Mouse (Mus musculus): ENCODE measurements around the gene Gm17324.
"Not testable (repeated sequence)": the region's sequence is repeated elsewhere in the genome, so short reads cannot be mapped to it uniquely, and the experiment has no call there.

The Gm17324 gene

DNA sequence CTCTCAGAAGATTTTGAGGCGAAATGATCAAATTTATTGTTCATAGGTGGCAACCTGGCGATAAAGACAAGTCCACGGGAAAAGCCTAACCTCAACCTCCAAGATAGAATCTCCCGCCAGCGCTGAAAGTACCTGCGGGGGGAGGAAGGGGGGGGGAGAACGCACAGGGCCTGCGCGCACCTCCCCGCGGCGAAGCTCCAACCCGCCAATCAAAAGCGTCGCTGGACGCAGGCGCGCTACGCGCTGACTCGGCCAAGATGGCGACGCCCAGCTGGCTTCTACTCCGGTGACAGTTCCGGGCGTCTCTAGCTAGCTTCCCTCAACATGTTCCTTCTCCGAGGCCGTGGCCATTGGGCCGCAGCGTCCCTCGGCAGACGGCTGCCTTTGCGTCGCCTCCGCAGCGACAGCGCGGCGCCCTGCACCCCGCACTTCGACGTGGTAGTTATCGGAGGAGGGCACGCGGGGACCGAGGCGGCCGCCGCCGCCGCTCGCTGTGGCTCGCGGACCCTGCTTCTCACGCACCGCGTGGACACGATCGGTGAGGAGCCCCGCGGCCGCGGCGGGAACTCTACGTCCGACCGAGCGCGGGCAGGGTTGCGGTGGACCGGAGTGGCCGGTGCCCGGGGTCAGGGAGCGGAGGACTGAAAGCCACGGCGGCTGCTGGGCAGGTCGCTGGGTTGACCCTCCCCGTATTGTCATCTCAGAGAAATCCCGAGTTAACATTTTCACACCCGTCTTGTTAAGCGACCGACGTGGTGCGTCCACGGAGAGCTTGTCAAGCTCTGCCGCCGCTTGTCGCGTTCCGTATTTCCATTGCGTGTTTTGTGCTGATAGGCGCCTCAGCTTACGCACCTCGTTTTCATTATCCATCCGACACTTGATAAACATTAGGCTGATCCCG, at the start of gene Gm17324, which contains the start of gene Mto1:
Gm17324 (minus strand) TSS at position 814 of the 901 bp plus-strand sequence.
Mto1 (plus strand) TSS at position 236 of the 901 bp plus-strand sequence.
- DNase-seq (ENCODE audit: extremely low read depth, low read depth, low spot score), result no peak

DNA sequence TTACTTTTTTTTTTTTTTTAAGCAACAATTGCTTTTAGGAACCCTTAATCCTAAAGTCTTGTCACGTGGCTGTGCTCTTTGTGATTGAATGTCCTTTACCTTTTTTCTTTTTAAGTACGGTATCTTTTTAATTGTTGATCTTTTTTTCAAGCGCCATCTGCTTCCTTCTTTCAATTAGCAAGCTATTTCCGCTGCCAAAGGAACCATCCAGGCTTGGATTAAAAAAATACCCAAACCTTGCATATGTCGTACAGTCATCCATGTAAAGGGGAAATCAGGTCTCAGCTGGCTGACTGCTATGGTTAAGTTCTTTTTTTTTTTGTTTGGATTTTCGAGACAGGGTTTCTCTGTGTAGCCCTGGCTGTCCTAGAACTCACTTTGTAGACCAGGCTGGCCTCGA, 44.6 kb upstream of the Gm17324 start:
- DNase-seq (ENCODE audit: extremely low read depth, low read depth, low spot score), result no peak

DNA sequence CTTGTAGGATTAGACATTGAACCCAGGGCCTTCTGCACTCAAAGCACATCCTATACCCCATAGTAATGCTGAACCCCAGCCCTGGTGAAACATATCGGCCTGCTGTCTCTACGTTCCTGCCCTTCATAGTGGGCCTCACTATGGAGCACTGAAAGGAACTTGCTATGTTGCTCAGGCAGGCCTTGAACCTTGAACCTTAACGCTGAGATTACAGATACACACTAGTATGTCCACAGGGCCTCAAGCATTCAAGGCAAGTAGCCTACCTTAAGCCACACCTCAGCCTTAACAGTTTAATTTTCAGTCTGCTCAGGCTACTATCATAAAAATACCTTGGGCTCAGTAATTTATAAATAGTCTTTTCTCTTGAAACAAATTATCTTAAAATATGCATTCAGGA, 43.7 kb upstream of the Gm17324 start:
- DNase-seq (ENCODE audit: extremely low read depth, low read depth, low spot score), result no peak

DNA sequence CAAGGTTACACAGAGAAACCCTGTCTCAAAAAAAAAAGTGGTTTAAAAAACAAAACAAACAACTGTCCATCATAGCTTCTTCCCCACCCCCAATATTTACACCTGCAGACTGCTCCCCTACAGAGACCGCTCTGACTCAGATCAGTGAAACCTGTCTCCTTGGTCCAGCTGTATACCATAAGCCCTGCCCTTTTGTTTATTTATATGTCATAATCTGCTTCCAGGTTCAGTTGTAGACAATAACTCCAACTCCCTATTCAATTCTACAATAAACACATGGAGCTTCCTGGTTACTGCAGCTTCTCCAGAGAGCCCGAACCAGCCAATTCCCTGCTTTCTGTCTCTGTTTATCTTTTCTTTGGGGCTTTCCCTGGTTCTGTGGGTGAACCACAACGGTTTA, 42.6 kb upstream of the Gm17324 start:
- no peak for DNase-seq (ENCODE audit: extremely low read depth, low read depth, low spot score)

DNA sequence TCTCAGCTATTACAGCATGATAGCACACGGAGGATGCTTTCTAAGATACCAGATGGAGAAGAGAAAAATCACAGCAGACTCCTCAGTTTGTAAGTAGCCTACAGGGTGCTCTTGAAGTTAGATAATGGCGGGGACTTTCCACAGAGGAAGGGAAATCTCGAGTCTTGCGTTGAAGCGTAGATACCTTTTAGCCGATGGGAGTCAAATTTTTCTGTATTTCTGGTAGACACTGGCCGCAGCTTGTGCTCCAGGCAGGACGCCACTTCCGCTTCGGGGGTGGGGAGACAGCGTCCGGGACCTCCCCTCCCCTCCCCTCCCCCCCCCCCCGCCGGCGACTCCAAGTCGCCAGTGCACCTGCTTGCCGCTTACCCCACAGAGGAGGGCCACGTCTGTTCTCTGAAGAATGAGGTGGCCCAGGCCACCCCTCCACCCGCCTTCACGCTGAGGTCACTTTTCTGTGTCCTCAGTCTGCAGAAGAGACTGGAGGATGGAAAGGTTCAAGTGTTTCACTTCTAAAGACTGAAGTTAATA, 40.4 kb upstream of the Gm17324 start, which contains the start of gene Eef1a1:
Eef1a1 (minus strand) TSS at position 262 of the 531 bp plus-strand sequence.
- no peak for DNase-seq (ENCODE audit: extremely low read depth, low read depth, low spot score)

DNA sequence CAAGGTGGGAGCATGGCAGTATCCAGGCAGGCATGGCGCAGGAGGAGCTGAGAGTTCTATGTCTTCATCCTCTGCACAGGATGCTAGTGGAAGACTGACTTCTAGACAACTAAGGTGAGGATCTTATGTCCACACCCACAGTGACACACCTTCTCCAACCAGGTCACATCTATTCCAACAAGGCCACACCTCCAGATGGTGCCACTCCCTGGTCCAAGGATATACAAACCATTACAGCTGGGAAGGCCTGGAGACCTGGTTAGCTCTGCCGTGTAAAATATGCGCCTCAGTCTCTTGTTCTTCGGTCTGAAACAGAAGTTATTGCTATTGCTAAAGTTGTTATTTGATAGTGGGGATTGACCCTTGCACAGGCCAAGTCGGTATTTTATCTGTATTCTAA, 39.4 kb upstream of the Gm17324 start:
- DNase-seq (ENCODE audit: extremely low read depth, low read depth, low spot score), result not testable (repeated sequence)

DNA sequence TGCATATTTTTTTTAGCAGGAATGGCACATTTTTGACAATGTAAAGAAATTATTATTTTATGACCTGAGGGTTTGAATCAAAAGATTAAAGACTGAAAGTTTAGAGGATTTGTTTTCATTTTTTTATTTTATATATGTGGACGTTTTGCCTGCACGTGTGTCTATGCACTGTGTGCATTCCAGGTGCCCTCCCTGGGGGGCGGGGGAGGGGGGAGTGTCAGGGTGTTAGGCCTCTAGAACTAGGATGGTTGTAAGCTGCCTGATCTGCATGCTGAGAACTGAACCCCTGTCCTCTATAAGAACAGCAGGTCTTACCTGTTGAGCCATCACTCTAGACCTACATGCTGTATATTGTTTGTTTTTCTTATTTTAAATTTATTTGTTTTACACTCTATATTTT, 36.1 kb upstream of the Gm17324 start:
- no peak for DNase-seq (ENCODE audit: extremely low read depth, low read depth, low spot score)

DNA sequence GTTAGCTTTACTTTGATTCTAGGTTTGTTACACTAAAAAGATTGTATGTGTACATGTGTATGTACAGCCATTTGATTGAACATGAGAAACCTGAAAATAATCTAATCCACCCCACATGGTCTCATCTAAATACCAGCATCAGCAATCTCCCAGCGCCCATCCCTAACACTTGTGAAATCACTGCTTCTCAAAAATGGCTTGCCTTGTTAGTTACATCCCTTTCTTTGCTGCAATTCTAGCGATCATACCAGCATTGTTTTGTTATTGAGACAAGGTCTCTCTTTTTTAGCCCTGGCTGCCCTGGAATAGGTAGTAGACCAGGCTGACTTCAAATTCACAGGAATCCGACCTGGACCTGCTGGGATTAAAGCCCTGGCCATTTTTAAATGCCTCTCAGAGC, 33.8 kb upstream of the Gm17324 start:
- DNase-seq (ENCODE audit: extremely low read depth, low read depth, low spot score), result no peak

DNA sequence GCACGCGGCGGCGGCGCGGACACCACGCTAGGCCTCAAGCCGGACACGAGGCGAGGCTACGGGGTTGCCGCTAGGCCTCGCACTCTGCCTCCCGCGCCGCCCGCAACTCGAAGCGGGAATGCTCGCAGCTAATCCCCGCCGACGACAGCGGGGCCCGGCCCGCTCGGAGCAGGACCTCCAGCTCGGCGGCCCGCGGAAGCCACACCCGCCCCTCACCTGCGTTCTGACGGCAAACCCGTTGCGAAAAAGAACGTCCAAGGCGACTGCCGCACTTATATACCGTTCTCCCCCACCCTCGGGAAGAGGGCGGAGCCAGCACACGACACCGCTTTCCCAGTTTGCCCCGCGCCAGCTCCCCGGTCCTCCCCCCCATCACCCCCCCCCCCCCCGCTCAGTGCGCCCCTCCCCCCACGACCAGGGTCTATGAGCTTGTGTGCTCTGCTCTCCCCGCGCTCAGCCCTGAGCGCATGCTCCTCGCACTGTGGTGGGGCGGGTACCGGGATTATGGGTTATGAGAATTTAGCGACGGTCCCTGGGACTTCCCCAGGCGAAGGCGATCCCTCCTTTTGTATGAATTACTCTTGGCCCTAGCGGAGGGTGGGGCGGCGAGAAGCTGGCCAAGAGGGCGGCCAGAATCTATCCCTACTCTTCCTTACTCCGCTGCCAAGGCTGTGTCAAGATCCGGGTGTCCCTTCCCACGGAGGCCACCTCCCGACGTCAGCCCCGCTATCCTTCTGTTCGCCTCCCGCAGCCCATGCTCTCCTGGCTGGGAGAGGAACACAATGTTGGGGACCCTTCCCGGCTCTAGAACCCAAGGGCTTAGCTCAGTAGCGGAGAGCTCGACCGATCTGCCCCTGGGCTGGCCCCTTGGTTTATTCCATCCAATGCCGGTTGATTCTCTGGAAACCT, 33.1 kb upstream of the Gm17324 start:
- DNase-seq (ENCODE audit: extremely low read depth, low read depth, low spot score), result peak; percentile 84

DNA sequence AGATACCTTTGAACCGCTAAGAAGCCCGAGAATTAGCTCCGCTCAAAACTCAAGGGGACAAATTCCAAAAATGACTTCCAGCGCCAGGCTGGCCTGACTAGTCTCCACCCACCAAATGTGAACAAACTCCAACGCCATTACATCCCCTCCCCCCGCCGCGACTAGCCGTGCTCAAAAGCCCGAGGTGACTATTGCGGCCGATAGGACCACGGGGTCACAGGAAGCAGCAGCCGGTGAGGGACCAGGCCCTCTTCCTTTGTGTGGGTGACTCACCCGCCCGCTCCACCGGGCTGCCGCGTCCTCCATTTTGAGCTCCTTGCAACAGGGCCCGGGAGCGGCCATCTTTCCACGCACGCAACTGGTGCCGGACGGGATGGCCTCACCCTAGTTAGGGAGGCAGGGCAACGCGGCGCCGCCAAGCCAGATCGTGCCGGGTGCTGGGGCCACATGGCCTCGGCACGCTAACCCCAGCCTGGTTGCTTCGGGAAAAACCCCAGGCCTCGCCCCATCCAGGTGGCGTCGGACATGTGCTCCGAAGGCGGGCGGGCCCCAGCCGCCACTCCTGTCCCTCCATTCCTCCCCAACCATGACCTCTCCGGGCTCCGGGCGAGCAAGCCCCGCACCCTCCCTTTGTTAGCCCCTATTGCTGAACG, 32.2 kb upstream of the Gm17324 start:
- DNase-seq (ENCODE audit: extremely low read depth, low read depth, low spot score), result no peak

DNA sequence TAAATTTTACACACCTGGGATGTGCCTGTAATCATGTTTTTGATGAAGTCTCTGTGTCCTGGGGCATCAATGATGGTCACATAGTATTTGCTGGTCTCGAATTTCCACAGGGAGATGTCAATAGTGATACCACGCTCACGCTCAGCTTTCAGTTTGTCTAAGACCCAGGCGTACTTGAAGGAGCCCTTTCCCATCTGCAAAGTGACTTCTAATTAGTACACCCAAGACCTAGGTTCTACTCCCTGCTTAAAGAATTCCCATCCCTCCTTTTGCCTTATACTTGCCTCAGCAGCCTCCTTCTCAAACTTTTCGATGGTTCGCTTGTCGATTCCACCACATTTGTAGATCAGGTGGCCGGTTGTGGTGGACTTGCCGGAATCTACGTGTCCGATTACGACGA, 31.6 kb upstream of the Gm17324 start:
- not testable (repeated sequence) for DNase-seq (ENCODE audit: extremely low read depth, low read depth, low spot score)

DNA sequence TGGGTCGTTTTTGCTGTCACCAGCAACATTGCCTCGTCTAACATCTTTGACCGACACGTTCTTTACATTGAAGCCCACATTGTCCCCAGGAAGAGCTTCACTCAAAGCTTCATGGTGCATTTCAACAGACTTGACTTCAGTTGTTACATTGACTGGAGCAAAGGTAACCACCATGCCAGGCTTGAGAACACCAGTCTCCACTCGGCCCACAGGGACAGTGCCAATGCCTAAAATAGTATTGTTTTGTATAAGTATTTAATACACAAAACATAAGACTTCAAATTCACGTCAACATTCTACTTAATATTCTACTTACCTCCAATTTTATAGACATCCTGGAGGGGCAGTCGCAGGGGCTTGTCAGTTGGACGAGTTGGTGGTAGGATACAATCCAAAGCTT, 30.7 kb upstream of the Gm17324 start:
- not testable (repeated sequence) for DNase-seq (ENCODE audit: extremely low read depth, low read depth, low spot score)

DNA sequence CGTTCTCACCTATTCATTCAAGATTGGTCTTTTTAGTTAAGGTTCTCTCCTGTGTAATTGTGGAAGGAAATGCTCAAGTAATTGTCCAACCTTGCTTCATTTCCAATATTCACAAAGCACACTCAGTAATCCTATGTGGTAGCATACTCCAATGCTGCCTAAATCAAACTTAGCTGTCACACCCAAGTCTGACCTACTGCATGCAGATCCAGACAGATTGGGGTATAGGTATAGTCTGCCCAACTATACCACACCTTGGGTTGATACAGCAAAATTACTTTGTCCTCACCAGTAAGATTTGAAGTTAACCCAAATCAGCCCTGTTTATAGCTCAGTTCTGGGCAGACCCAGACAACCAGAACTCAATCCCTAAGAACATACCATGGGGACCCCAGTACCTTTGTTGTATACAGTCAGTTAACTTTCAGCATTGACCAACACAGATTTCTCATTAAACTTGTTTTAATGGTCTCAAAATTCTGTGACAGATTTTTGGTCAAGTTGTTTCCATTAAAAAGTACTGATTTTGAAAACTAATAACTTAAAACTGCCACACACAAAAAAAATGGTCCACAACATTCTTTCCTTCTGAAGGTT, 29.5 kb upstream of the Gm17324 start:
- not testable (repeated sequence) for DNase-seq (ENCODE audit: extremely low read depth, low read depth, low spot score)

DNA sequence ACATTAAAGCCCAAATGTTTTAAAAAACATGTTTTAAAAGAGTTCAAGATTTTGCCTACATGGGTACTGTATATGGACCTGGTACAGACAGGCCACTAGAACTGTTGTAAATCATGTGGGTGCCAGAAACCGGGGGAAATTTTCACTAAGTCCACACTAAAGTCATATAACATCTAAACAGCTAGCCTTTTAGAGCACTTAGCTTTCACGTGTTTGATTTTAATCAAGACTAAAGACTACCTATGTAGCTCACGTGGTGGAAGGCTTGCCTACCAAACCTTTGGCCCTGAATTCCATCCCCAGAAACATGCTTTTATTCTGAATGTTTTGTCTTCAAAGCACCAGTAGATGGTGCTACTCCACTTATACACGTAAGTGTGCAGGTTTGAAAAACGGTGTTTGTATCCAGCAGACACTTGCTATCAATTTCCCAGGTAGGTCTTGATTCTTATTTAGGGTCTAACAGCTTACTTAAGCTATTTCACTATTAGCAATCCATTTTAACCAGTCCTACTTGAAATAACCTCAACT, 28.5 kb upstream of the Gm17324 start:
- no peak for DNase-seq (ENCODE audit: extremely low read depth, low read depth, low spot score)

DNA sequence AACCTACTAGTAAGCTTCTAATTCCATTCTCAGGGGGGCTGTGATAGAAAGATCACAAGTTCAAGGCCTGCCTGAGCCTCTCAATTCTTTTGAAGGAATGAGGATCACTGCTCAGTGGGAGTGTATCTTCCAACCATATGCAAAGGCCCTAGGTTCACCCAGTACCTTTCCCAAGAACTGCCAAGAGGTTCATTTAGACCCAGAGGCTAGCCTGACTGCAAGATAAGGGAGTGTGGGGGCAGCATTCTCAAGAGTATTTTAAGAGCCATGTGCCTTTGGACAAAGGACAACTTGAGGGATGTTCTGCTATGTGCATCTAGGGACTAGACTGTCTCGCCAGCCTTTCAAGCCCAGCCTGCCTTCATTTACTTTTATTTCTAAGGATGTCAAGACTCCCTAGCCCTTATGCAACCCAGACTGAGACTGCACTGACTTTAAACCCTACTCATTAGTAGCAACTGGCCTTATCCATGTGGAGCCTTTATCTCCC, 28.0 kb upstream of the Gm17324 start:
- no peak for DNase-seq (ENCODE audit: extremely low read depth, low read depth, low spot score)

DNA sequence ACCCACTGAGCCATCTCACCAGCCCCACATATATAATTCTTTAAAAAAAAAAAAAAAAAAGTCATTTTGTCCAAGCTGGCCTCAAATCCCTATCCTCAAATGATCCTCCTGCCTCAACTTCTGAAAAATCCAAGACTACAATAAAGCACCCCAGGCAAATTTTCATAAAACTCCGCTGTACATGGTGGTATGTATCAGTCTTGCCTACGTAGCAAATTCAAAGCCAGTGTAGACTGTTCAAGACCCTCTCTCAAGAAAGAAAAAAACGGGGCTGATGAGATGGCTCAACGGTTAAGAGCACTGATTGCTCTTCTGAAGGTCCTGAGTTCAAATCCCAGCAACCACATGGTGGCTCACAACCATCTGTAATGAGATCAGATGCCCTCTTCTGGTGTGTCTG, 27.3 kb upstream of the Gm17324 start:
- no peak for DNase-seq (ENCODE audit: extremely low read depth, low read depth, low spot score)

DNA sequence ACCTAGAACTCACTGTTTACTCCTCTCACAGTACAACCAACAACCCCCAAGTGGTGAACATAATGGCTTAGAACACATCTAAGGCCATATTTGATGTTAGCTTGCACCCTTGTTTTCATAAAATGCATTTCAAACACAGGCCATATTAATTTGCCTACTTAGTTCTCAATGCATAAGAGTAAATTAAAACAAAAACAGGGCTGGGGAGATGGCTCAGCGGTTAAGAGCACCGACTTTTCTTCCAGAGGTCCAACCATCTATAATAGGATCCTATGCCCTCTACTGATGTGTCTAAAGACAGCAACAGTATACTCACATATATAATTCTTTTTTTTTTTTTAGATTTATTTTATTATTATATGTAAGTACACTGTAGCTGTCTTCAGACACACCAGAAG, 26.8 kb upstream of the Gm17324 start:
- DNase-seq (ENCODE audit: extremely low read depth, low read depth, low spot score), result no peak

DNA sequence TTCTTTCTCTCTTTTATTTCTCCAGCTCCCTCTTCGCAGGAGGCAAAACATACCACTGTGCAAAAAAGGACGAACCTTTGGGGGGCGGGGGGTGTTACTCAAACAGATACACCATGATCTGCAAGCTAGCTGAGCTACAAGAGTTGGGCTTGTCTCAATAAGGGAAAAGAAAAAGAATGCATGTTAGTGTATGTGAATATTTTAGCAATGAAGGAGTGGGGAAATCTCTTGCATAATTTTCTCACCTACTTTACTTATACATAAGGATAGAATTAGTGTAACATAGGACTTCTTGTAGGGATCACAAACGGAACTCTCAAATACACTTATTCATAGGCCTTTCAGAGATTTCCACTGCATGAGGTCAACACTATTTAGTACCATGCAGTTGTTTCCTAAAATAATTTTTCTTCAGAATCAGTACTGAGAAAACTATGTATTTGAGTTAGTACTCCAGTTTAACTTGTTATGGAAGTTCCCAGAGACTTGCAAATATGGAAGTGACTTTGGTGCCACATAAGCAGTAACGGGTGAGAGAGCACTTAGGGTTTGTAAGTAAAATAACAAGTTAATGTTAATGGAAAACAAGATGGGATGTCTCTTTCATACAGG, 26.3 kb upstream of the Gm17324 start:
- DNase-seq (ENCODE audit: extremely low read depth, low read depth, low spot score), result no peak

DNA sequence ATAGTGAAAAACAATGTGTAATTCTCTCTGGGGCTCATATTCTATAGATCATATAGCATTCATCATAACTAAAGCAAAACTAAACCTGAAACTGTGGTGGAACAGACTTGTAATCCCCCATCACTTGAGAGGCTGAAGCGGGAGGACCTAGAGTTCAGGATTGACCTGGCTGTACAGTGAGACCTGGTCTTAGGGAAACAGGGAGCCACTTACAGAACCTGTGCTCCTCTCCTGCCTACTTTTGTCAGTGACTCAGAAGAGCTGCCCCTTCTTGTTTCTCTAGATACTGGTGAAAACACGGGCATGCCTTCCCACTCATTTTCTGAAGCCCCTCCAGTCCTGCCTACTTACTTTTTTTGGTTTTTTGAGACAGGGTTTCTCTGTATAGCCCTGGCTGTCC, 25.7 kb upstream of the Gm17324 start:
- no peak for DNase-seq (ENCODE audit: extremely low read depth, low read depth, low spot score)

DNA sequence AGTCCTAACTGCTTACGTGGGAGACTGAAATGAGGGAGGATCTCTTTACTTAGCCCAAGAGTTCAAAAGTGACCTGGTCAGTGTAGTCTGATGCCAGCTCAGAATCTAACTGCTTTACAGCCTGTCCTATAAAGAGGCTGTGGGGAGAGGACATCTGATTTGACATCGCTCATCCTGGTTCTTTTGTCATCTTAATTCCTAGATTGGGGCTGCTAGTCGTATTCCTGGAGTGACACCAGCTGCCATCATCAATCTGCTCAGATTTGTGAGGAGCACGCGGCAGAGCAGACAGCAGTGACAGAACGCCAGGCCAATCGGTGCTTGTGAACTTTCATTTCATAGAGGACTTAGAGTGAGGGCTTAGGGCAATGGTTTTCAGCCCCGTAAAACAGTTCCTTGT, 25.0 kb upstream of the Gm17324 start:
- no peak for DNase-seq (ENCODE audit: extremely low read depth, low read depth, low spot score)
